Mouse (Mus musculus) thymus, postnatal 36 days (tissue): ENCODE data around the gene AI661453.
A peak's percentile ranks its signal among the peaks of the same experiment; 100 is the strongest.
"Not testable (repeated sequence)": the region's sequence is repeated elsewhere in the genome, so short reads cannot be mapped to it uniquely, and the experiment has no call there.

Source experiments
- DNase-seq, 2 experiments: peaks; one replicate each; pipeline ENCODE4 v3.0.0; 2022; ENCODE audit warnings: mixed read lengths in 2 of 2

Gene AI661453

GRCm38 (mm10) chr17:47436156-47436906 is at the start of gene AI661453:
AI661453 (plus strand) TSS chr17:47436615.
- DNase-seq = peak in 1 of 2 experiments; percentile 33

GRCm38 (mm10) chr17:47386649-47387048 is 49.8 kb upstream of the AI661453 start:
- peak; percentile 60 to 71 for DNase-seq

- peak in 1 of 2 experiments; percentile 13 for DNase-seq
Measured at GRCm38 (mm10) chr17:47394223-47394869, 42.1 kb upstream of the AI661453 start.

GRCm38 (mm10) chr17:47395376-47395913 is 41.0 kb upstream of the AI661453 start:
- DNase-seq = peak; percentile 34 to 44

GRCm38 (mm10) chr17:47399091-47399490 is 37.3 kb upstream of the AI661453 start:
- DNase-seq = no peak

GRCm38 (mm10) chr17:47400451-47400850 is 36.0 kb upstream of the AI661453 start, which contains the start of gene Guca1a:
Guca1a (minus strand) TSS chr17:47400584.
- no peak for DNase-seq

GRCm38 (mm10) chr17:47407717-47408557 is 28.5 kb upstream of the AI661453 start:
- no peak for DNase-seq

- DNase-seq = peak; percentile 51 to 59
Measured at GRCm38 (mm10) chr17:47408558-47408898, 27.9 kb upstream of the AI661453 start.

- peak; percentile 30 to 32 for DNase-seq
Measured at GRCm38 (mm10) chr17:47409897-47410861, 26.2 kb upstream of the AI661453 start.

- DNase-seq = no peak
Measured at GRCm38 (mm10) chr17:47420195-47420594, 16.2 kb upstream of the AI661453 start.

GRCm38 (mm10) chr17:47421566-47421965 is 14.8 kb upstream of the AI661453 start:
- DNase-seq = no peak

- not testable (repeated sequence) for DNase-seq
Measured at GRCm38 (mm10) chr17:47422616-47423015, 13.8 kb upstream of the AI661453 start.

- DNase-seq = no peak
Measured at GRCm38 (mm10) chr17:47424186-47424585, 12.2 kb upstream of the AI661453 start.

GRCm38 (mm10) chr17:47427316-47427715 is 9.1 kb upstream of the AI661453 start:
- no peak for DNase-seq

- DNase-seq = no peak
Measured at GRCm38 (mm10) chr17:47428831-47429304, 7.5 kb upstream of the AI661453 start.

GRCm38 (mm10) chr17:47430815-47431214 is 5.6 kb upstream of the AI661453 start:
- DNase-seq = no peak

GRCm38 (mm10) chr17:47436907-47437547 is 612 bp downstream of the AI661453 start, which contains the start of gene 1700001C19Rik:
1700001C19Rik (minus strand) TSS chr17:47437376.
- no peak for DNase-seq

GRCm38 (mm10) chr17:47438611-47439010 is 2.2 kb downstream of the AI661453 start:
- DNase-seq = no peak

- no peak for DNase-seq
Measured at GRCm38 (mm10) chr17:47439396-47440028, 3.1 kb downstream of the AI661453 start.

- DNase-seq = no peak
Measured at GRCm38 (mm10) chr17:47440359-47440890, 4.0 kb downstream of the AI661453 start.
